Comparison of ENCODE assay signal across 9 mouse cellular contexts in the genomic region with DNA sequence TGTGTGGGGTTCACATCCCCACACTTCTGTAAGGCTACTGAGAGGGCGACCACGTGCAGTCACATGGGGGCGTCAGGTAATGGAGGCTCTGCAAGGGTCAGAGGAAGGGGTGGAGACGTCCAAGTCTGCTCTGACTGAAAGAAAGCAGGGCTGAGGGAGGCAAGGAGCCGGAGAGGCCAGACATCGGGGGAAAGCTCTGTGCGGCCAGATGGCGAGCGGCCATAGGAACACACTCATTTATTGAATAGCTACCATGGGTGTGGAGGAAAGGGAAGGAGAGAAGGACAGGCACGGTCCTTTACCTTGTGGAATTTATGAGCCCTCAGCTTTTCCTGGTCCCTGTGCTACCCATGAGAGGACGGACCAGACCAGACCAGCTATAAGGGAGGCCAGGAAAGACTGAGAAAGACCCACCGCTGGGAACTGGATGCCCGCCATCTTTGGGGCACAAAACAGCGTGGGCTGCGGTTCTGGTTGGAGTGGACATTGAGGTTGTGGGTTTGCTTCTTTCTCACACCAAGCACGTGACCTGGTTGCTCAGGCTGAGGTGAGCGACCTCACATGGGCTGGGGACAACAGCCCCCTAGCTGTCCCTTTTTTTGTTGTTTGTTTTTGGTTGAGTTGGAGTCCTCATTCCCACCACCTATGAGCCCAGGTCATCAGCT. TPM values are rescaled to one million over a fixed set of nuclear protein-coding genes. Genes with fewer than 3 reads are reported as not detected.
A peak's percentile ranks its signal among the peaks of the same experiment; 100 is the strongest.
DNase-seq lines count a peak whose midpoint lies in the region; ATAC-seq and TF ChIP-seq lines count a peak whose summit lies in the region.
"Had no signal": no experiment of that assay in that cellular context is flagged by ENCODE, and none has a peak within 500 bp of the region (broad histone marks: within the 10 kb centered on the region; RNA-seq: fewer than 3 reads in every experiment).

No protein-coding gene starts in this region.

- H3K27ac ChIP-seq in kidney, embryonic 16.5 days (ENCODE audit: low read length): peak overlapping the region; percentile 86
- peak overlapping the region; percentile 31 for H3K27ac ChIP-seq in ES-E14 (ENCODE audit: insufficient read depth, low read depth, low read length, poor library complexity, severe bottlenecking)
- H3K27ac ChIP-seq in embryonic facial prominence, embryonic 15.5 days (replicated peaks): peak overlapping the region; percentile 96
- peak overlapping the region; percentile 86 for H3K27ac ChIP-seq in liver, embryonic 12.5 days

- H3K4me2 ChIP-seq in kidney, embryonic 16.5 days (replicated peaks; ENCODE audit: low read depth, low read length): peak overlapping the region; percentile 4; the same call in 1 of the 2 replicates
- H3K4me2 ChIP-seq in embryonic facial prominence, embryonic 15.5 days (replicated peaks): no peak overlapping the region; the same call in 1 of the 2 replicates
- peak overlapping the region; percentile 32 for H3K4me2 ChIP-seq in liver, embryonic 12.5 days

- no peaks in the 10 kb centered on the region for H3K27me3 ChIP-seq in kidney, embryonic 16.5 days (ENCODE audit: insufficient read depth, low read length)
- no peaks in the 10 kb centered on the region for H3K27me3 ChIP-seq in embryonic facial prominence, embryonic 15.5 days
- H3K27me3 ChIP-seq in liver, embryonic 12.5 days (replicated peaks): no peaks in the 10 kb centered on the region

- WGBS in kidney, embryonic 16.5 days: 75% methylated on average over 17 of the region's 17 CpGs
- WGBS in embryonic facial prominence, embryonic 15.5 days: 75% methylated on average over 17 of the region's 17 CpGs
- WGBS in liver, embryonic 12.5 days (ENCODE audit: insufficient replicate concordance): 78% methylated on average over 17 of the region's 17 CpGs

- no peak for ATAC-seq in kidney, embryonic 16.5 days (ENCODE audit: low FRiP score, low TSS enrichment)
- no peak for ATAC-seq in embryonic facial prominence, embryonic 15.5 days (ENCODE audit: insufficient number of reproducible peaks, low FRiP score, low TSS enrichment, low read depth)
- ATAC-seq in liver, embryonic 12.5 days: no peak

- no peak overlapping the region for H3K4me3 ChIP-seq in kidney, embryonic 16.5 days (ENCODE audit: low read length)
- peak overlapping the region in 1 of 2 experiments; percentile 29; a peak in 1 of 4 replicates for H3K4me3 ChIP-seq in ES-E14 (ENCODE audit: insufficient read depth in 1 of 2, low read depth in 1 of 2, low read length in 2 of 2, poor library complexity in 1 of 2, severe bottlenecking in 1 of 2)
- H3K4me3 ChIP-seq in embryonic facial prominence, embryonic 15.5 days (replicated peaks): no peak overlapping the region
- H3K4me3 ChIP-seq in liver, embryonic 12.5 days: no peak overlapping the region

- H3K4me1 ChIP-seq in kidney, embryonic 16.5 days (ENCODE audit: insufficient read depth, low read length): peaks cover 32% of the 10 kb centered on the region
- H3K4me1 ChIP-seq in ES-E14 (ENCODE audit: control insufficient read depth in 2 of 2, insufficient read depth in 2 of 2, low read length in 2 of 2, poor library complexity in 1 of 2): peaks cover 29 to 39% of the 10 kb centered on the region in 2 experiments
- H3K4me1 ChIP-seq in embryonic facial prominence, embryonic 15.5 days: peaks cover 62% of the 10 kb centered on the region
- peaks cover 82% of the 10 kb centered on the region for H3K4me1 ChIP-seq in liver, embryonic 12.5 days

- no peaks in the 10 kb centered on the region for H3K36me3 ChIP-seq in kidney, embryonic 16.5 days (ENCODE audit: insufficient read depth, low read length)
- H3K36me3 ChIP-seq in ES-E14 (ENCODE audit: control insufficient read depth, insufficient read depth, low read length, poor library complexity, severe bottlenecking): no peaks in the 10 kb centered on the region
- no peaks in the 10 kb centered on the region for H3K36me3 ChIP-seq in embryonic facial prominence, embryonic 15.5 days
- no peaks in the 10 kb centered on the region for H3K36me3 ChIP-seq in liver, embryonic 12.5 days

- in situ Hi-C loops in ES-E14 (cut with MboI; ENCODE audit: low sequenced_read_pairs in 2 of 2, unreplicated experiment in 2 of 2): no loop called here

- peak overlapping the region; percentile 42 for H3K9ac ChIP-seq in kidney, embryonic 16.5 days (replicated peaks; ENCODE audit: low read length)
- peak overlapping the region; percentile 70; the same call in 1 of the 2 replicates for H3K9ac ChIP-seq in ES-E14 (ENCODE audit: insufficient read depth, low read depth, low read length, poor library complexity, severe bottlenecking)
- peak overlapping the region; percentile 26; the same call in 1 of the 2 replicates for H3K9ac ChIP-seq in embryonic facial prominence, embryonic 15.5 days
- peak overlapping the region; percentile 64 for H3K9ac ChIP-seq in liver, embryonic 12.5 days

- DNase-seq in kidney, adult 18-20 months: no peak
- DNase-seq in ES-E14 (ENCODE audit: low read depth, low spot score): no peak
- DNase-seq in right cerebral cortex, adult 2 months (ENCODE audit: low spot score in 2 of 2): no peak
- DNase-seq in layer of hippocampus, adult 11-12 months (ENCODE audit: low spot score): no peak
- DNase-seq in ovary, postnatal 14 days (ENCODE audit: low spot score): no peak
- DNase-seq: cerebellum, adult 18-20 months had no signal

- H3K9me3 ChIP-seq in kidney, embryonic 16.5 days (ENCODE audit: low read length): no peaks in the 10 kb centered on the region; the same call in 1 of the 2 replicates
- H3K9me3 ChIP-seq in ES-E14 (ENCODE audit: control insufficient read depth, insufficient read depth, low read depth, low read length): no peaks in the 10 kb centered on the region
- no peaks in the 10 kb centered on the region for H3K9me3 ChIP-seq in embryonic facial prominence, embryonic 15.5 days (replicated peaks)
- no peaks in the 10 kb centered on the region for H3K9me3 ChIP-seq in liver, embryonic 12.5 days (replicated peaks)

TF ChIP-seq in ES-E14, 5 proteins besides CTCF, POLR2A, EP300 and RAD21:
- TF ChIP-seq CHD2 (IDR thresholded peaks at IDR 0.05; ENCODE audit: low read depth, low read length): no peak
- TF ChIP-seq ZC3H11A (IDR thresholded peaks at IDR 0.05; ENCODE audit: borderline replicate concordance, low read depth, low read length): no peak
- TF ChIP-seq HCFC1 (IDR thresholded peaks at IDR 0.05; ENCODE audit: borderline replicate concordance, insufficient read depth, low read length): no peak
- no peak for TF ChIP-seq MAFK (IDR thresholded peaks at IDR 0.05; ENCODE audit: insufficient read depth, low read depth, low read length)
- TF ChIP-seq ZNF384 (IDR thresholded peaks at IDR 0.05; ENCODE audit: low read depth, low read length): no peak

RNA-seq across cellular contexts. Expression of gene Ccnd3, which starts 22.1 kb away (rescaled TPM):
- 295 and 301 TPM in 2 replicates for polyA plus RNA-seq in kidney, embryonic 16.5 days (2015; fragmentation: Nextera tagmentation; extraction: Ambion mirVana)
- total RNA-seq in ES-E14 (2012; rRNA removed): 125 and 131 TPM in 2 replicates
- 552 and 575 TPM in 2 replicates for polyA plus RNA-seq in embryonic facial prominence, embryonic 15.5 days (2015; fragmentation: Nextera tagmentation; extraction: Ambion mirVana)
- 546 and 555 TPM in 2 replicates for polyA plus RNA-seq in liver, embryonic 12.5 days (2016; fragmentation: Nextera tagmentation; extraction: Ambion mirVana)

RNA-seq across cellular contexts. Expression of gene Taf8, which starts 24.9 kb away (rescaled TPM):
- polyA plus RNA-seq in kidney, embryonic 16.5 days (2015; fragmentation: Nextera tagmentation; extraction: Ambion mirVana): 35.1 and 35.8 TPM in 2 replicates
- 40.0 and 58.6 TPM in 2 replicates for total RNA-seq in ES-E14 (2012; rRNA removed)
- 30.0 and 32.4 TPM in 2 replicates for polyA plus RNA-seq in embryonic facial prominence, embryonic 15.5 days (2015; fragmentation: Nextera tagmentation; extraction: Ambion mirVana)
- 17.6 and 18.0 TPM in 2 replicates for polyA plus RNA-seq in liver, embryonic 12.5 days (2016; fragmentation: Nextera tagmentation; extraction: Ambion mirVana)

Comparison
In these comparisons a context has a peak if more than half of its experiments do, and no peak if none do; other contexts are left out.
1. H3K27ac ChIP-seq: peak in every context shown above with its lines; median percentile 96 in embryonic facial prominence, embryonic 15.5 days; 86 in kidney, embryonic 16.5 days; 86 in liver, embryonic 12.5 days; 31 in ES-E14.